Comparison of ENCODE assay signal across 8 mouse cellular contexts in genomic region chr9:66283565-66284203, GRCm38 (mm10).
DNase-seq lines count a peak whose midpoint lies in the region; ATAC-seq lines count a peak whose summit lies in the region.

No protein-coding gene starts in this region.

- no peaks in the 10 kb centered on the region for H3K4me1 ChIP-seq in hindbrain, embryonic 11.5 days (replicated peaks; ENCODE audit: control insufficient read depth, insufficient read depth, low read length)
- H3K4me1 ChIP-seq in hindbrain, embryonic 13.5 days (replicated peaks), result peaks cover 4% of the 10 kb centered on the region; the same call in 1 of the 2 replicates

- ATAC-seq in hindbrain, embryonic 11.5 days (ENCODE audit: low FRiP score), result no peak
- ATAC-seq in hindbrain, embryonic 13.5 days (ENCODE audit: low FRiP score), result no peak

- peak; percentile 80 for DNase-seq in hindbrain, embryonic 11.5 days (ENCODE audit: low spot score)
- DNase-seq in NIH3T3 (ENCODE audit: low read depth), result peak; percentile 74
- DNase-seq in cerebellum, adult 9-10 months, result peak; percentile 88
- peak; percentile 68 for DNase-seq in gastrocnemius, postnatal 14 days
- DNase-seq in layer of hippocampus, adult 11-12 months (ENCODE audit: low spot score), result peak; percentile 78
- DNase-seq in lung, postnatal 25 days (ENCODE audit: low spot score), result peak; percentile 69
- peak; percentile 88 for DNase-seq in splenic B cell, adult 2 months (ENCODE audit: low read depth, low spot score)

- H3K9me3 ChIP-seq in hindbrain, embryonic 11.5 days (ENCODE audit: control insufficient read depth, low read length), result no peaks in the 10 kb centered on the region
- H3K9me3 ChIP-seq in hindbrain, embryonic 13.5 days, result no peaks in the 10 kb centered on the region

- H3K36me3 ChIP-seq in hindbrain, embryonic 11.5 days (ENCODE audit: control insufficient read depth, insufficient read depth, low read length), result no peaks in the 10 kb centered on the region
- no peaks in the 10 kb centered on the region for H3K36me3 ChIP-seq in hindbrain, embryonic 13.5 days
- H3K36me3 ChIP-seq in splenic B cell, adult 2 months (ENCODE audit: control insufficient read depth, insufficient read depth, low read length, poor library complexity, severe bottlenecking), result no peaks in the 10 kb centered on the region

- no peak overlapping the region for H3K9ac ChIP-seq in hindbrain, embryonic 11.5 days (ENCODE audit: low read depth, low read length)
- no peak overlapping the region for H3K9ac ChIP-seq in hindbrain, embryonic 13.5 days

- 22% methylated on average over 2 of the region's 2 CpGs for WGBS in hindbrain, embryonic 11.5 days
- 23% methylated on average over 2 of the region's 2 CpGs for WGBS in hindbrain, embryonic 13.5 days

- H3K27ac ChIP-seq in hindbrain, embryonic 11.5 days (ENCODE audit: low read depth, low read length), result no peak overlapping the region
- no peak overlapping the region for H3K27ac ChIP-seq in hindbrain, embryonic 13.5 days

- intact Hi-C loops in gastrocnemius, postnatal 14 days (cut with DNase I; ENCODE audit: low total_unique reads), result loop anchor here (10.0 kb wide), 1 partner anchor 91 kb away; no protein-coding TSS in a partner anchor

- H3K4me2 ChIP-seq in hindbrain, embryonic 11.5 days (replicated peaks; ENCODE audit: low read depth, low read length), result no peak overlapping the region
- no peak overlapping the region for H3K4me2 ChIP-seq in hindbrain, embryonic 13.5 days

- H3K4me3 ChIP-seq in hindbrain, embryonic 11.5 days (ENCODE audit: low read depth, low read length), result no peak overlapping the region
- H3K4me3 ChIP-seq in hindbrain, embryonic 13.5 days, result no peak overlapping the region

- H3K27me3 ChIP-seq in hindbrain, embryonic 11.5 days (ENCODE audit: control insufficient read depth, insufficient read depth, low read length), result no peaks in the 10 kb centered on the region
- H3K27me3 ChIP-seq in hindbrain, embryonic 13.5 days, result no peaks in the 10 kb centered on the region
- no peaks in the 10 kb centered on the region for H3K27me3 ChIP-seq in splenic B cell, adult 2 months (ENCODE audit: control insufficient read depth, insufficient read depth, low read length, poor library complexity, severe bottlenecking)
